11 mouse cellular contexts compared by ENCODE assay signal in genomic region chr1:162831838-162832573, GRCm38 (mm10). TPM values are rescaled to one million over a fixed set of nuclear protein-coding genes. Genes with fewer than 3 reads are reported as not detected.
DNase-seq lines count a peak whose midpoint lies in the region; ATAC-seq and TF ChIP-seq lines count a peak whose summit lies in the region.
"Had no signal": no experiment of that assay in that cellular context is flagged by ENCODE, and none has a peak within 500 bp of the region (broad histone marks: within the 10 kb centered on the region; RNA-seq: fewer than 3 reads in every experiment).

No protein-coding gene starts in this region.

- no peak overlapping the region for H3K4me3 ChIP-seq in forebrain, postnatal 0 days (ENCODE audit: low read depth, low read length)
- H3K4me3 ChIP-seq: left cerebral cortex, adult 2 months had no signal

- H3K4me2 ChIP-seq in forebrain, postnatal 0 days (ENCODE audit: low read depth) = peak overlapping the region; percentile 31

- no peaks in the 10 kb centered on the region for H3K9me3 ChIP-seq in forebrain, postnatal 0 days (ENCODE audit: low read length)

- 0 out of 2 replicates have a peak, but pooled peaks cover 3% of the 10 kb centered on the region for H3K36me3 ChIP-seq in forebrain, postnatal 0 days (ENCODE audit: insufficient read depth)

- ATAC-seq in forebrain, postnatal 0 days = peak; percentile 96
- ATAC-seq: Patski had no signal

- H3K27me3 ChIP-seq in forebrain, postnatal 0 days (ENCODE audit: insufficient read depth, low read length) = no peaks in the 10 kb centered on the region

- WGBS in forebrain, postnatal 0 days = under 1% methylated on average over 5 of the region's 5 CpGs

- peak; percentile 77 for DNase-seq in Muller cell, postnatal 12 days (ENCODE audit: inconsistent ontology term)
- DNase-seq in brain, adult 2 months (ENCODE audit: low read depth, low spot score) = peak; percentile 58
- DNase-seq in forebrain, postnatal 0 days = peak; percentile 76
- peak; percentile 89 for DNase-seq in mesoderm, embryonic 11.5 days (ENCODE audit: low read depth, low spot score)
- DNase-seq in layer of hippocampus, adult 8-10 months (ENCODE audit: low spot score in 2 of 2) = no peak
- DNase-seq in thymus, postnatal 0 days (ENCODE audit: low spot score) = no peak
- no peak for DNase-seq in layer of hippocampus, adult 9-11 months
- DNase-seq: cerebellum, adult 2 months had no signal

- H3K4me1 ChIP-seq in forebrain, postnatal 0 days (ENCODE audit: insufficient read depth) = 0 out of 2 replicates have a peak, but pooled peaks cover 6% of the 10 kb centered on the region

- no peak overlapping the region for H3K9ac ChIP-seq in forebrain, postnatal 0 days

- H3K27ac ChIP-seq in forebrain, postnatal 0 days (ENCODE audit: low read depth, low read length) = peak overlapping the region; percentile 69
- H3K27ac ChIP-seq: left cerebral cortex, adult 2 months had no signal

- no peak for TF ChIP-seq CTCF in forebrain, postnatal 0 days (IDR thresholded peaks at IDR 0.05; ENCODE audit: low read depth)

RNA-seq across cellular contexts. Expression of gene Fmo4, which starts 18.2 kb away (rescaled TPM):
- total RNA-seq in forebrain, postnatal 0 days (2014; rRNA removed) = 0.76 and 0.85 TPM in 2 replicates
- 0.09 and 0.17 TPM in 2 replicates for polyA plus RNA-seq in forebrain, postnatal 0 days (2015; fragmentation: Nextera tagmentation; extraction: Ambion mirVana)
- total RNA-seq in layer of hippocampus, adult 8-10 months (2022) = under 1 TPM in 1 of 4 experiments, not detected in 3; 0.52 TPM
- polyA plus RNA-seq in thymus, postnatal 0 days (2015; fragmentation: Nextera tagmentation; extraction: Ambion mirVana) = 0.05 and 0.18 TPM in 2 replicates
- total RNA-seq: granulocyte monocyte progenitor cell, adult 5-6 weeks; left cerebral cortex, adult 2 months had no signal

RNA-seq across cellular contexts. Expression of gene Fmo1, which starts 34.4 kb away (rescaled TPM):
- total RNA-seq in forebrain, postnatal 0 days (2014; rRNA removed) = 37.2 and 46.8 TPM in 2 replicates
- polyA plus RNA-seq in forebrain, postnatal 0 days (2015; fragmentation: Nextera tagmentation; extraction: Ambion mirVana) = 28.1 and 33.2 TPM in 2 replicates
- 10 to 100 TPM in 3 of 4 experiments, 1 to 10 TPM in 1; 10.0 to 11.0 (median 10.5) TPM for total RNA-seq in layer of hippocampus, adult 8-10 months (2022)
- 23.0 and 28.6 TPM in 2 replicates for polyA plus RNA-seq in thymus, postnatal 0 days (2015; fragmentation: Nextera tagmentation; extraction: Ambion mirVana)

Comparison
In these comparisons a context has a peak if more than half of its experiments do, and no peak if none do; other contexts are left out.
1. DNase-seq: peak in Muller cell, postnatal 12 days (single experiment), brain, adult 2 months (single experiment), forebrain, postnatal 0 days (single experiment) and mesoderm, embryonic 11.5 days (single experiment); none in layer of hippocampus, adult 8-10 months (0 of 2), thymus, postnatal 0 days (single experiment) and layer of hippocampus, adult 9-11 months (single experiment).